Mouse (Mus musculus) lung, postnatal 0 days (tissue): ENCODE measurements around the gene Ndufv1. TPM values are rescaled to one million over a fixed set of nuclear protein-coding genes. Genes with fewer than 3 reads are reported as not detected.
A peak's percentile ranks its signal among the peaks of the same experiment; 100 is the strongest.
"Not testable (repeated sequence)": the region's sequence is repeated elsewhere in the genome, so short reads cannot be mapped to it uniquely, and the experiment has no call there.

Experiments used
- ATAC-seq: fragments of 200-750 bp; cut with Nextera tagmentation; 2 replicates; pipeline ENCODE4 v1.8.0; 2017; ENCODE audit warnings: moderate library complexity
- DNase-seq: peaks from one replicate; pipeline ENCODE4 v3.0.0-alpha.2; 2016; ENCODE audit warnings: low spot score
- H3K27ac ChIP-seq: fragments of 300-500 bp; sonication (generic); 2 replicates; pipeline ENCODE4 v1.5.1; 2014; ENCODE audit warnings: antibody characterized with exemption, mild to moderate bottlenecking, low read length, mixed read lengths
- H3K27me3 ChIP-seq: fragments of 300-500 bp; sonication (generic); replicated peaks from 2 replicates; pipeline ENCODE4 v1.6.1; 2014; ENCODE audit warnings: low read length, mixed read lengths; ENCODE audit not compliant: insufficient read depth
- H3K36me3 ChIP-seq: fragments of 300-500 bp; sonication (generic); 2 replicates; pipeline ENCODE4 v1.6.1; 2014; ENCODE audit warnings: low read length, mixed read lengths; ENCODE audit not compliant: insufficient read depth
- H3K4me1 ChIP-seq: fragments of 300-500 bp; sonication (generic); 2 replicates; pipeline ENCODE4 v1.6.1; 2014; ENCODE audit warnings: antibody characterized with exemption, low read depth, low read length, mixed read lengths; ENCODE audit not compliant: insufficient read depth
- H3K4me2 ChIP-seq: fragments of 300-500 bp; sonication (generic); replicated peaks from 2 replicates; pipeline ENCODE4 v1.6.1; 2014; ENCODE audit warnings: low read depth, mild to moderate bottlenecking, low read length, moderate library complexity, mixed read lengths
- H3K4me3 ChIP-seq: fragments of 300-500 bp; sonication (generic); 2 replicates; pipeline ENCODE4 v1.5.1; 2014; ENCODE audit warnings: low read depth, low read length
- H3K9ac ChIP-seq: fragments of 300-500 bp; sonication (generic); replicated peaks from 2 replicates; pipeline ENCODE4 v1.6.1; 2014; ENCODE audit warnings: low read depth, mild to moderate bottlenecking
- H3K9me3 ChIP-seq: fragments of 300-500 bp; sonication (generic); 2 replicates; pipeline ENCODE4 v1.6.1; 2016; ENCODE audit warnings: low read length, mixed read lengths
- CTCF ChIP-seq: IDR thresholded peaks from 2 replicates; pipeline ENCODE4 v1.5.1; 2016; ENCODE audit warnings: antibody characterized with exemption, mild to moderate bottlenecking
- EP300 ChIP-seq: IDR thresholded peaks from 2 replicates; pipeline ENCODE4 v1.6.1; 2016; ENCODE audit warnings: antibody characterized with exemption, mild to moderate bottlenecking, control low read depth
- WGBS: fragments of 180-500 bp; shearing (Covaris S2); extraction: QIAGEN DNeasy Blood & Tissue Kit; methylation state at CpG from one replicate; pipeline ENCODE4 v1.1.7; 2014; 5-methylcytosine and 5-hydroxymethylcytosine counted together
- polyA plus RNA-seq: library from polyadenylated mRNA; unstranded; fragments of >200 nt; fragmentation: Nextera tagmentation; extraction: Ambion mirVana; gene quantifications from 2 replicates; pipeline ENCODE4 v1.2.1, GENCODE M21; 2015

Ndufv1 gene
- polyA plus RNA-seq, result 130 and 152 TPM in 2 replicates

DNA sequence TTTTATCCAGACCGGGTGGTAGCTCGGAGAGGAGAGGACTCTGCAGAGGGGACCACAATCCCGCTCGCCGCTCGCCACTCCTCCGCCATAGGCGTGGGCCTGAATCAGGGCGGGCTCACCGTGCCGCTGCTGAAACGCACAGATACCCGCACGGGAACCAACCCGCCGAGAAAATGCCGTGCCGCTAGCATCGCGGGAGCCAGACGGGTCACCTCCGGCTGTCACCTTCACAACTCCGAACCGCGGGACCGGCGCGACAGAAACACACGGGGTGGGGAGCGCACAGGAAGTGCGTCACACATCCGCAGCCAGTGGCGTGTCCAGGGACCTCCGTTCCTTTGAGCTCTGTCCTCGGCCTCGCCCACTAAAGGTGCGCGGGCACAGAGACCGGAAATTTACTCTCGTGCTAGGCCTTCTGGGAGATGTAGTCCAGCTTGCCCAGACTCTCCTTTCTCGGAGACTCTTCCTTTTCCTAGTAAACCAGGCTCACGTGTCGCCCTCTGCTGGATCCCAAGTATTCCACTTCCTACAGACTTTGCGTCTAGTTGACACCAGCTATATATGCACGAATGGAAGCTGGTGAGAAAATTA lies at the start of gene Ndufv1:
TSS of gene Ndufv1 (minus strand) at position 375 of the 591 bp plus-strand sequence.
- ATAC-seq (peak; percentile 99), DNase-seq (peak; percentile 100)
- Histone ChIP-seq H3K9ac (peak within 1 kb of the TSS; percentile 76), H3K4me2 (peak within 1 kb of the TSS; percentile 72), H3K27me3 (no peaks in the 10 kb centered on the region), H3K4me1 (peaks cover 5% of the 10 kb centered on the region; the same call in 1 of the 2 replicates), H3K9me3 (no peaks in the 10 kb centered on the region), H3K36me3 (peaks cover 22% of the 10 kb centered on the region; the same call in 1 of the 2 replicates), H3K4me3 (peak within 1 kb of the TSS; percentile 66), H3K27ac (peak within 1 kb of the TSS; percentile 79)
- under 1% methylated on average over 44 of the region's 45 CpGs for WGBS
- TF ChIP-seq CTCF, result peak; percentile 95
- peak; percentile 48; the same call in 1 of the 2 replicates for TF ChIP-seq EP300

DNA sequence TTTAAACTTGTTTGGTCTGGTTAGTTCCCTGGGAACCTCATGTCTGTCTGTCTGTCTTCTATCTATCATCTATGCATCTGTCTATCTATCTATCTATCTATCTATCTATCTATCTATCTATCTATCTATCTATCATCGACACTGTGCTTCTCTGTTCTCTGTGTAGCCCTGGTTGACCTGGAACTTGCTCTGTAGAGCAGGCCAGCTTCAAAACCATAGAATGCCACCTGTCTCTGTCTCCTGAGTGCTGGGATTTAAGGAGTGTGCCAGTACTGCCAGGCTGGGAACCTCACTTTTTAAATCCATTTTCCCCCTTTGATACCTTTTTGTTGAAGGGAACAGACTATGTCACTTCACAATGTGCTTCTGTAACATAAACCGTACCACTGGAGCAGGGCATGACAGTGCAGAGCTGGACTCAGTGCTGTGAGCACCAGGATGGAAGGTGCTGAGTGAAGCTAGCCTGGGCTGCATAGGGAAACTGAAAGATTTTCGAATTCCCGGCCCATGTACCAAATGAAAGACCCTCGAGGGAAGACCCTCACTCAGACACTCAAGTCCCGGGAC lies 48.4 kb upstream of the Ndufv1 start:
- no peak overlapping the region for H3K9ac ChIP-seq
- no peaks in the 10 kb centered on the region for H3K36me3 ChIP-seq
- no peak overlapping the region for H3K4me2 ChIP-seq
- no peak for DNase-seq
- TF ChIP-seq CTCF (no peak), EP300 (no peak)
- no peak overlapping the region for H3K4me3 ChIP-seq
- H3K27ac ChIP-seq, result no peak overlapping the region
- ATAC-seq, result no peak
- no peaks in the 10 kb centered on the region for H3K27me3 ChIP-seq
- H3K4me1 ChIP-seq, result no peaks in the 10 kb centered on the region
- WGBS, result 86% methylated on average over 6 of the region's 6 CpGs
- H3K9me3 ChIP-seq, result no peaks in the 10 kb centered on the region

DNA sequence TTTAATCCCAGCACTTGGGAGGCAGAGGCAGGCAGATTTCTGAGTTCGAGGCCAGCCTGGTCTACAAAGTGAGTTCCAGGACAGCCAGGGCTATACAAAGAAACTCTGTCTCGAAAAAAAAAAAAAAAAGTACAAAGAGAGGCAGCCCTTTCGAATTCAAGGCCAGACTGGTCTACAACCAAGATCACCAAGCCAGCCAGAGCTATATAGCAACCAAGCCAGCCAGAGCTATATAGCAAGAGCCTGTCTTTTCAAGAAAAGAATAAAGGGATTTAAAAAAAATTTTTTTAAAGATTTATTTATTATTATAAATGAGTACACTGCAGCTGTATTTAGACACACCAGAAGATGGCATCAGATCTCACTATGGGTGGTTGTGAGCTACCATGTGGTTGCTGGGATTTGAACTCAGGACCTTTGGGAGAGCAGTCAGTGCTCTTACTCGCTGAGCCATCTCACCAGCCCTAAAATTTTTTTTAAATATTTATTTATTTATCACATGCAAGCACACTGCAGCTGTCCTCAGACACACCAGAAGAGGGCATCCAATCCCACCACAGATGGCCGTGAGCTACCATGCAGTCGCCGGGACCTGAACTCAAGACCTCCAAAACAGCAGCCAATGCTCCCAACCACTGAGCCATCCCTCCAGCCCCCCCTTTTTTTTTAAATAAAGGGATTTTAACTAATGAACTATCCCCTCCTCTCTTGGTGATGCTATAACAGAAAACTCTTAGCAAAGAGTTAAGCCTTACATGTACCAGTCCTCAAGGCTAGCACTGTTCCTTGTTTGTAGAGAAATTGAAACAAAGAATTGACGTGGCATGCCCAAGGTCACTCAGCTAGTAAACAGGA lies 47.7 kb upstream of the Ndufv1 start:
- H3K4me2 ChIP-seq, H3K27me3 ChIP-seq, ATAC-seq, H3K36me3 ChIP-seq, H3K9ac ChIP-seq, H3K27ac ChIP-seq, H3K9me3 ChIP-seq, DNase-seq, H3K4me3 ChIP-seq, H3K4me1 ChIP-seq: not testable (repeated sequence)
- WGBS, result 88% methylated on average over 8 of the region's 8 CpGs

DNA sequence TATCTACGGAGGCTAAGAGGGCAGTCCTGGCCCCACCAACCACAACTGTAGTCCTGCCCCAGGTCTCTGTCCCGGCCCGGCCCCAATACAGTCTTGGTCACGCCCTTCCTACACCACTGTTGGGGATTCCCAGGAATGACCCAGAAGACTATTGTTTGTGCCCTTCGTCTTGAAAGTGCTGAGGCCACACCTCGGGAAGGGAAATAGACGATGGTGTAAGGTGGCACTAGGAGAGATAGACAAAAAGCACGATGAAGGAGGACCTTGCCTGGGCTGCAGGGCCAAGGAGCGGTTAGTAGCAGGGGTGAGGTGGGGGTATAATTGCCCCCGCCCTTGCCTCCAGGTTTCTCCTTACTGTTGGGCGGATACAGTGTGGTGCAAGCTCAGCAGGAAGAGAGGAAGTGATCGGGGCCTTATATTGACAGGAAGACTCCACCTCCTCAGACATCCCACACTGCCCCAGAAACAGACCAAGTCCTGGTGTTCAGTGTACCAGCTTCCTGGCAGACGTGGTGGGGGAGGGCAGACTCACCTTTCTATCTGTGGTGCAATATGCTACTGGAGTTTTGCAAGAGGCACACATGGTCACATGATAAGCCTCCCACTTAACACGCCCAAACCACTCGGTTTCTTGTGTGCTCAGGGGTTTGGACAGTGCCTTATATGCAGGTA lies 46.6 kb upstream of the Ndufv1 start, which contains the start of gene Gstp3:
TSS of gene Gstp3 (minus strand) at position 501 of the 672 bp plus-strand sequence.
- no peaks in the 10 kb centered on the region for H3K36me3 ChIP-seq
- TF ChIP-seq CTCF, result no peak
- TF ChIP-seq EP300, result peak; percentile 61
- DNase-seq (peak; percentile 88), ATAC-seq (peak; percentile 87)
- H3K27me3 ChIP-seq, result no peaks in the 10 kb centered on the region
- no peak within 1 kb of the TSS for H3K4me3 ChIP-seq
- H3K9me3 ChIP-seq, result no peaks in the 10 kb centered on the region
- H3K9ac ChIP-seq, result no peak within 1 kb of the TSS
- 62% methylated on average over 15 of the region's 15 CpGs for WGBS
- 0 out of 2 replicates have a peak within 1 kb of the TSS, but pooled peaks have one; percentile 9 for H3K27ac ChIP-seq
- H3K4me1 ChIP-seq, result no peaks in the 10 kb centered on the region
- H3K4me2 ChIP-seq, result no peak within 1 kb of the TSS

DNA sequence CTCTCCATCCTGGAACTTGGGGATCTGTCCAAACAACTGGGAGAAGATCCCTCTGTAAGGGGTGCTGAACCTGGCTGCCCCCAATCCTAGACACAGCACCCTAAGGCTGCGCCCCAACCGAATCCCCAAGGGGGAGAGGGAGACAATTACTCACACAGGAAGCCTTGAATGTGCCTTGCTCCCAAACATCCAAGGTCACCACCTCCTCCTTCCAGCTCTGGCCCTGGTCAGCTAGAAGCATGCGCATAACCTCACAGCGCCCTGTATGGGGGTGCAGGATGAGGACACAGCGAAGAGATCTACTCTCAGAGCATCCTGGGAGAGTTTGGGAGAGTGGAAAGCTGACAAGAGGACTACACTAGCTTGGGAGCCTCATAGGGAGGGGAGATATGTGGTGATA lies 46.0 kb upstream of the Ndufv1 start:
- Histone ChIP-seq H3K4me1 (no peaks in the 10 kb centered on the region), H3K4me2 (no peak overlapping the region), H3K4me3 (no peak overlapping the region), H3K9me3 (no peaks in the 10 kb centered on the region), H3K36me3 (no peaks in the 10 kb centered on the region), H3K9ac (no peak overlapping the region), H3K27me3 (no peaks in the 10 kb centered on the region), H3K27ac (0 out of 2 replicates have a peak overlapping the region, but pooled peaks have one; percentile 9)
- ATAC-seq, result no peak
- TF ChIP-seq EP300, result no peak
- TF ChIP-seq CTCF, result no peak
- WGBS, result 88% methylated on average over 5 of the region's 5 CpGs
- no peak for DNase-seq

DNA sequence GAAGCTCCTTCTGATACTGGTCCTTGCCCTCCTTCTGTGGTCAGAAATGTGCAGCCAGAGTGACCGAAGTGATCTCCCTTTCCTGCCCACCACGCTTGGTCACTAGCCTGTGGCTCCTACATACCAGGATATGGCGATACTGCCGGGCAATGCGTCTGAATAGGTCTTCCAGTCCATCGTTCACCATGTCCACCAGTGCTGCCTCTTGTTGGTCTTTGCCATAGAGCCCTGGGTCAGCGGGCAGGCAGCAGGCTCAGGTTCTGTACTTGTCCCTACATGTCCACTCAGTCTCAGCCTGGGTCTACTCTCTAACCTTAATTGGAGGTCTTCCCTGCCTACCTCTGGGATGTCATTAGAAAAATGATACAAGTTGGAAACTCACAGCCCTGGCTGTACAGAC lies 45.4 kb upstream of the Ndufv1 start:
- WGBS, result 90% methylated on average over 7 of the region's 7 CpGs
- DNase-seq (no peak), ATAC-seq (no peak)
- Histone ChIP-seq H3K36me3 (no peaks in the 10 kb centered on the region), H3K27me3 (no peaks in the 10 kb centered on the region), H3K9me3 (no peaks in the 10 kb centered on the region), H3K9ac (no peak overlapping the region), H3K27ac (no peak overlapping the region), H3K4me1 (no peaks in the 10 kb centered on the region), H3K4me3 (no peak overlapping the region), H3K4me2 (no peak overlapping the region)
- TF ChIP-seq CTCF (no peak), EP300 (no peak)
